ENCODE assay signal across 22 mouse cellular contexts in the genomic region with DNA sequence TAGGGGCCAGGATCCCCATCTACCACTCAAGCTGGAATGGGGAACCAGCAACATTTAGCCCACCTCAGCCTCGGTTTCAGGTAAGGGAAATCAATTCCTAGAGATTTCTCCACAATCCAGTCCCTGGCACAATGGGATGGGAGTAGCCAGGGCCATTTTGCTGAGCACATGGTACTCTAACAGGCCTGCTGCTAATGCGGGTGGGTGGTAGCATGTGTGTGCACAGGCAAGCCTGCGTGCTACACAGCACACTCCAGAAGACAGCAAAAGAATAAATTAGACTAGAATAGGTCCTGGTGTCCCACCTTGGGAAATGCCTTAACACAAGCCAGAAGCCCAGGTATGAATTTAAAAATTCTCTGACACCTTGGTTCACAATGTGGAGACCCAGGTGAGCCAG. TPM values are rescaled to one million over a fixed set of nuclear protein-coding genes. Genes with fewer than 3 reads are reported as not detected.
DNase-seq lines count a peak whose midpoint lies in the region; ATAC-seq and TF ChIP-seq lines count a peak whose summit lies in the region.
"Had no signal": no experiment of that assay in that cellular context is flagged by ENCODE, and none has a peak within 500 bp of the region (broad histone marks: within the 10 kb centered on the region; RNA-seq: fewer than 3 reads in every experiment).

No protein-coding gene starts in this region.

- ATAC-seq in heart, embryonic 13.5 days (ENCODE audit: extremely low read depth, insufficient number of reproducible peaks, low FRiP score, low TSS enrichment) = no peak
- ATAC-seq in heart, embryonic 11.5 days (replicated peaks; ENCODE audit: insufficient number of reproducible peaks, low FRiP score, low TSS enrichment) = no peak
- ATAC-seq in kidney, postnatal 0 days (replicated peaks; ENCODE audit: low FRiP score, low read depth) = no peak
- ATAC-seq: activated CD4-positive, CD25-positive, alpha-beta regulatory T cell, adult 4 months; forebrain, postnatal 0 days had no signal

- H3K27ac ChIP-seq in heart, embryonic 13.5 days (replicated peaks) = peak overlapping the region; percentile 77; the same call in 1 of the 2 replicates
- H3K27ac ChIP-seq in heart, embryonic 11.5 days (ENCODE audit: low read depth, low read length) = no peak overlapping the region
- peak overlapping the region; percentile 71; the same call in 1 of the 2 replicates for H3K27ac ChIP-seq in kidney, postnatal 0 days
- peak overlapping the region; percentile 60 for H3K27ac ChIP-seq in small intestine, adult 2 months (ENCODE audit: insufficient read depth, low read depth, low read length)
- H3K27ac ChIP-seq: hindbrain, embryonic 13.5 days; midbrain, embryonic 13.5 days had no signal

- no peaks in the 10 kb centered on the region for H3K36me3 ChIP-seq in heart, embryonic 13.5 days
- no peaks in the 10 kb centered on the region for H3K36me3 ChIP-seq in heart, embryonic 11.5 days (ENCODE audit: control insufficient read depth, insufficient read depth, low read length)
- no peaks in the 10 kb centered on the region for H3K36me3 ChIP-seq in kidney, postnatal 0 days (ENCODE audit: insufficient read depth, low read length)
- H3K36me3 ChIP-seq in small intestine, adult 2 months (ENCODE audit: control insufficient read depth, insufficient read depth, low read length) = no peaks in the 10 kb centered on the region
- H3K36me3 ChIP-seq: embryonic facial prominence, embryonic 15.5 days; hindbrain, embryonic 13.5 days; midbrain, embryonic 13.5 days had no signal

- no peaks in the 10 kb centered on the region for H3K9me3 ChIP-seq in heart, embryonic 13.5 days
- H3K9me3 ChIP-seq in heart, embryonic 11.5 days (replicated peaks; ENCODE audit: control insufficient read depth, low read length) = no peaks in the 10 kb centered on the region
- no peaks in the 10 kb centered on the region for H3K9me3 ChIP-seq in kidney, postnatal 0 days (replicated peaks; ENCODE audit: low read length)
- H3K9me3 ChIP-seq: embryonic facial prominence, embryonic 15.5 days; hindbrain, embryonic 13.5 days; limb, embryonic 10.5 days; midbrain, embryonic 13.5 days had no signal

- no peak for TF ChIP-seq CTCF in kidney, postnatal 0 days (IDR thresholded peaks at IDR 0.05; ENCODE audit: low read depth)
- TF ChIP-seq CTCF in small intestine, adult 2 months (IDR thresholded peaks at IDR 0.05; ENCODE audit: extremely low read depth, insufficient read length, insufficient replicate concordance, low read depth, low read length) = no peak

- peak overlapping the region; percentile 65 for H3K9ac ChIP-seq in heart, embryonic 13.5 days
- no peak overlapping the region for H3K9ac ChIP-seq in heart, embryonic 11.5 days (ENCODE audit: low read depth, low read length)
- H3K9ac ChIP-seq in kidney, postnatal 0 days (ENCODE audit: low read depth, low read length) = no peak overlapping the region
- H3K9ac ChIP-seq: embryonic facial prominence, embryonic 15.5 days; forebrain, postnatal 0 days; midbrain, embryonic 13.5 days had no signal

- peaks cover 97% of the 10 kb centered on the region for H3K4me1 ChIP-seq in heart, embryonic 13.5 days
- peaks cover 80% of the 10 kb centered on the region for H3K4me1 ChIP-seq in heart, embryonic 11.5 days (ENCODE audit: control insufficient read depth, insufficient read depth, low read length)
- H3K4me1 ChIP-seq in kidney, postnatal 0 days (replicated peaks; ENCODE audit: insufficient read depth, low read length) = peaks cover 79% of the 10 kb centered on the region
- H3K4me1 ChIP-seq in small intestine, adult 2 months (ENCODE audit: control insufficient read depth, insufficient read depth, insufficient read length, low read length) = peaks cover 43% of the 10 kb centered on the region

- H3K27me3 ChIP-seq in heart, embryonic 13.5 days (replicated peaks) = no peaks in the 10 kb centered on the region
- no peaks in the 10 kb centered on the region for H3K27me3 ChIP-seq in heart, embryonic 11.5 days (ENCODE audit: control insufficient read depth, insufficient read depth, low read length)
- H3K27me3 ChIP-seq in kidney, postnatal 0 days (ENCODE audit: insufficient read depth, low read length) = no peaks in the 10 kb centered on the region
- no peaks in the 10 kb centered on the region for H3K27me3 ChIP-seq in small intestine, adult 2 months (ENCODE audit: control insufficient read depth, insufficient read depth, low read length)
- H3K27me3 ChIP-seq: embryonic facial prominence, embryonic 15.5 days; hindbrain, embryonic 13.5 days; midbrain, embryonic 13.5 days had no signal

- no peak for DNase-seq in kidney, postnatal 0 days (ENCODE audit: low spot score)
- DNase-seq in kidney, postnatal 4 days = no peak
- peak; percentile 11 for DNase-seq in thymus, postnatal 4 days
- DNase-seq in thymus, postnatal 10 days (ENCODE audit: low spot score in 2 of 2) = no peak
- DNase-seq in ovary, postnatal 36 days (ENCODE audit: low spot score) = no peak
- DNase-seq: adrenal gland, adult 8-10 months; cerebellum, adult 18-20 months; cerebellum, postnatal 14 days; forebrain, postnatal 0 days; gastrocnemius, postnatal 36 days; liver; lung, adult 2 months; lung, postnatal 14 days; right cerebral cortex, postnatal 14 days had no signal

- no peak overlapping the region for H3K4me2 ChIP-seq in heart, embryonic 13.5 days
- H3K4me2 ChIP-seq in heart, embryonic 11.5 days = no peak overlapping the region
- no peak overlapping the region for H3K4me2 ChIP-seq in kidney, postnatal 0 days (ENCODE audit: low read length)
- H3K4me2 ChIP-seq: embryonic facial prominence, embryonic 15.5 days; hindbrain, embryonic 13.5 days; midbrain, embryonic 13.5 days had no signal

- no peak for TF ChIP-seq POLR2A in small intestine, adult 2 months (IDR thresholded peaks at IDR 0.05; ENCODE audit: low read depth, low read length)

- H3K4me3 ChIP-seq in heart, embryonic 13.5 days = no peak overlapping the region
- no peak overlapping the region for H3K4me3 ChIP-seq in heart, embryonic 11.5 days (ENCODE audit: low read depth, low read length)
- no peak overlapping the region for H3K4me3 ChIP-seq in kidney, postnatal 0 days (replicated peaks; ENCODE audit: low read depth, low read length)
- no peak overlapping the region for H3K4me3 ChIP-seq in small intestine, adult 2 months (ENCODE audit: low read depth, low read length)
- H3K4me3 ChIP-seq: embryonic facial prominence, embryonic 15.5 days; hindbrain, embryonic 13.5 days; limb, embryonic 10.5 days; midbrain, embryonic 13.5 days had no signal

- WGBS in heart, embryonic 13.5 days = 93% methylated on average over 3 of the region's 3 CpGs
- WGBS in heart, embryonic 11.5 days (ENCODE audit: insufficient replicate concordance) = 85% methylated on average over 3 of the region's 3 CpGs
- 94% methylated on average over 3 of the region's 3 CpGs for WGBS in kidney, postnatal 0 days
- WGBS in small intestine, adult 2 months = 95% methylated on average over 3 of the region's 3 CpGs

RNA-seq across cellular contexts. Expression of a gene that starts 10.8 kb away (rescaled TPM):
- 11.3 and 11.9 TPM in 2 replicates for polyA plus RNA-seq in heart, embryonic 13.5 days (2015; fragmentation: Nextera tagmentation; extraction: Ambion mirVana)
- polyA plus RNA-seq in heart, embryonic 11.5 days (2014; fragmentation: Nextera tagmentation; extraction: Ambion mirVana) = 9.7 and 11.4 TPM in 2 replicates
- polyA plus RNA-seq in kidney, postnatal 0 days (2015; fragmentation: Nextera tagmentation; extraction: Ambion mirVana) = 19.2 and 20.0 TPM in 2 replicates
- polyA plus RNA-seq in small intestine, adult 2 months (2012; rRNA removed) = 13.9 and 21.6 TPM in 2 replicates
